ENCODE assay signal across 14 mouse cellular contexts in the genomic region with DNA sequence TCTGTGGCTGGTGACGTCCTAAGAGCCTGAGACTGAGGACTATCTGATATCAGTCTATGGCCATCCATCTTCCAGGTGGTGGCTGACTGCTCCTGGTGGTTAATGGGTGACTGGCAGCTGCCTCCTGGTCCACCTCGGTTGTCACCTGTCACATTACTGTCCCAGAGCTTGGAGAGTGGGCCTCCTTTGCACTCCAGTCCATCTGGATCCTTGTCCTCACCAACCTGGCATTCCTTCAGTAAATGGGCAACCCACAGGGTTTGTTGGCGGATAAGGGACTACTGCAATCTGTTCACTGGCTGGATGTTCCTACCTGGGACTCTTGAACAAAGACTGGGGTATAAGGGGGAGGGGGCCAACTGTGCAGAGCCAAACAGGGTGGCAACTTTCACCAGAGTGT.
"Had no signal": no experiment of that assay in that cellular context is flagged by ENCODE, and none has a peak within 500 bp of the region (broad histone marks: within the 10 kb centered on the region; RNA-seq: fewer than 3 reads in every experiment).

No protein-coding gene starts in this region.

- H3K4me1 ChIP-seq: liver, embryonic 15.5 days; megakaryocyte, embryonic 14.5 days had no signal

- H3K9ac ChIP-seq: liver, embryonic 15.5 days; lung, embryonic 14.5 days had no signal

- H3K27ac ChIP-seq: left cerebral cortex, adult 2 months; limb, embryonic 10.5 days; liver, embryonic 15.5 days; macrophage had no signal

- H3K27me3 ChIP-seq: liver, embryonic 15.5 days; megakaryocyte, embryonic 14.5 days had no signal

- H3K4me2 ChIP-seq: liver, embryonic 11.5 days; liver, embryonic 15.5 days; lung, embryonic 14.5 days; midbrain, embryonic 11.5 days had no signal

- H3K9me3 ChIP-seq: limb, embryonic 10.5 days; liver, embryonic 15.5 days had no signal

- DNase-seq: kidney, postnatal 10 days; kidney, postnatal 4 days; lung, embryonic 14.5 days; lung, postnatal 14 days; right cerebral cortex, adult 18-20 months; right cerebral cortex, postnatal 25 days; thymus, postnatal 36 days had no signal

- H3K36me3 ChIP-seq: limb, embryonic 10.5 days; liver, embryonic 15.5 days had no signal

- H3K4me3 ChIP-seq: left cerebral cortex, adult 2 months; limb, embryonic 10.5 days; liver, embryonic 15.5 days; megakaryocyte, embryonic 14.5 days had no signal
